Mouse (Mus musculus) E14TG2a.4 (cell line): ENCODE measurements around the gene Rpa1.

Experiments used
- CTCF ChIP-seq: conservative IDR thresholded peaks from 2 replicates; pipeline ENCODE4 v1.5.1; 2014; ENCODE audit warnings: low read length
- POU5F1 ChIP-seq: IDR thresholded peaks from 2 replicates; pipeline ENCODE4 v1.6.1; 2014; ENCODE audit warnings: low read length, borderline replicate concordance

DNA sequence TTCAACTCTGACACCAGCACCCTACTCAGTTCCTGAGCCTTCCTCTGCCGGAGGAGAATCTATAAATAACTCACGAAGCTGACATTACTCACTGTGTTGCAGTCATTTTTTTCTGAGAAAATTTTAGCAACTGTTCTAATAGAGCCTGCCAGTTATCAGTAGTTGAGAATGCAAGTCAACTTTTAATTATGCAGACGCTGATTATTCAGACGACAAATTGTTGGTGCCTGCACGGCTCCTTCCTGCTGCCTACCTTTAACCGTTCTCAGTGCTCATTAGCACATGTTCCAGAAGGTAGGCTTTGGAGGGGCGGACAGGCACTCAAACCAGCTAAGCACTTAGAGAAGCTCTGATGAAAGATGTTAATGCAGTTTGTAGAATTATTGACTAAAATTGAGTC lies 49.3 kb upstream of the Rpa1 start:
- TF ChIP-seq CTCF (no peak), POU5F1 (no peak)
